Mouse (Mus musculus): ENCODE results near the gene Slc25a25.

The Slc25a25 gene

GRCm38 (mm10) chr2:32450881-32451844 lies at the start of gene Slc25a25:
TSS of gene Slc25a25 (minus strand) at chr2:32451445.
- under 1% methylated on average over 101 of the region's 103 CpGs for WGBS

- 83% methylated on average over 5 of the region's 5 CpGs for WGBS
These were observed 49.2 kb upstream of the Slc25a25 start for GRCm38 (mm10) chr2:32500461-32500860.

GRCm38 (mm10) chr2:32499365-32499764 lies 48.1 kb upstream of the Slc25a25 start:
- WGBS: 74% methylated on average over 4 of the region's 4 CpGs

GRCm38 (mm10) chr2:32496190-32496589 lies 44.9 kb upstream of the Slc25a25 start:
- 87% methylated on average over 5 of the region's 5 CpGs for WGBS

GRCm38 (mm10) chr2:32495185-32495726 lies 44.0 kb upstream of the Slc25a25 start:
- 78% methylated on average over 20 of the region's 20 CpGs for WGBS

- 75% methylated on average over 2 of the region's 2 CpGs for WGBS
These were observed 43.3 kb upstream of the Slc25a25 start for GRCm38 (mm10) chr2:32494522-32494921.

GRCm38 (mm10) chr2:32493301-32493701 lies 42.1 kb upstream of the Slc25a25 start:
- WGBS: 74% methylated on average over 12 of the region's 12 CpGs

GRCm38 (mm10) chr2:32492661-32493060 lies 41.4 kb upstream of the Slc25a25 start:
- 82% methylated on average over 2 of the region's 2 CpGs for WGBS

- WGBS: 1% methylated on average over 5 of the region's 5 CpGs
These were observed 37.4 kb upstream of the Slc25a25 start for GRCm38 (mm10) chr2:32488679-32489078.

GRCm38 (mm10) chr2:32487124-32487623 lies 35.9 kb upstream of the Slc25a25 start:
- WGBS: 6% methylated on average over 6 of the region's 6 CpGs

GRCm38 (mm10) chr2:32486155-32486554 lies 34.9 kb upstream of the Slc25a25 start:
- WGBS: 90% methylated on average over 9 of the region's 9 CpGs

GRCm38 (mm10) chr2:32485751-32486150 lies 34.5 kb upstream of the Slc25a25 start:
- 85% methylated on average over 4 of the region's 4 CpGs for WGBS

- 89% methylated on average over 6 of the region's 6 CpGs for WGBS
These were observed 33.7 kb upstream of the Slc25a25 start for GRCm38 (mm10) chr2:32484933-32485332.

GRCm38 (mm10) chr2:32483179-32483875 lies 32.1 kb upstream of the Slc25a25 start:
- 78% methylated on average over 9 of the region's 9 CpGs for WGBS

- 89% methylated on average over 8 of the region's 8 CpGs for WGBS
These were observed 31.1 kb upstream of the Slc25a25 start for GRCm38 (mm10) chr2:32482351-32482750.

GRCm38 (mm10) chr2:32475361-32475760 lies 24.1 kb upstream of the Slc25a25 start:
- WGBS: 93% methylated on average over 5 of the region's 9 CpGs

GRCm38 (mm10) chr2:32471681-32472061 lies 20.4 kb upstream of the Slc25a25 start:
- 86% methylated on average over 6 of the region's 6 CpGs for WGBS

GRCm38 (mm10) chr2:32471001-32471680 lies 19.9 kb upstream of the Slc25a25 start:
- 90% methylated on average over 6 of the region's 6 CpGs for WGBS

- 59% methylated on average over 6 of the region's 6 CpGs for WGBS
These were observed 13.1 kb upstream of the Slc25a25 start for GRCm38 (mm10) chr2:32464212-32464891.

GRCm38 (mm10) chr2:32463773-32464172 lies 12.5 kb upstream of the Slc25a25 start:
- WGBS: 74% methylated on average over 2 of the region's 2 CpGs

- 88% methylated on average over 2 of the region's 2 CpGs for WGBS
These were observed 8.4 kb upstream of the Slc25a25 start for GRCm38 (mm10) chr2:32459657-32460056.
